Mouse (Mus musculus) embryo, embryonic 11 days (tissue): ENCODE results near the gene Olfr680-ps1.
"Not testable (repeated sequence)": the region's sequence is repeated elsewhere in the genome, so short reads cannot be mapped to it uniquely, and the experiment has no call there.

Experiments
- DNase-seq: peaks from one replicate; pipeline ENCODE4 v3.0.0-alpha.2; 2015

Gene Olfr680-ps1

DNA sequence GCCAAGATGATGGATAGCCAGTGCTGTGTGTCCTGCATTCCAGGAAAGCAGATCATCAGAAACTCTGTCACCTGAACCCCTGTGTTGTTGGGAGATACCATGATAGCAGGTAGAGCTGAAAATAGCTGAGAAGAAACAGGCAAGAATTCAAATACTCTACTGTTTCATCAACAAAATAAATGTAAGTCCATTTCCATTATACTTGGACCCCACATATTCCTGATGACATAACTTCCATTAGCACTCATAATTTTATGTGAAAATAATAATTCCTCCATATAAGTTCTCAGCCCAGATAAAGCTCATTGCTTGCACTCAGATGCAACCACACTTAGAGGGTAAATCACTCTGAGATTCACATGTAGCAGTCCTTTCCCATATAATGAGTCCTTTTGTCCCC, at the start of gene Olfr680-ps1:
Gene Olfr680-ps1, minus strand, starts transcription at position 101 of the 400 bp plus-strand sequence.
- DNase-seq = not testable (repeated sequence)

DNA sequence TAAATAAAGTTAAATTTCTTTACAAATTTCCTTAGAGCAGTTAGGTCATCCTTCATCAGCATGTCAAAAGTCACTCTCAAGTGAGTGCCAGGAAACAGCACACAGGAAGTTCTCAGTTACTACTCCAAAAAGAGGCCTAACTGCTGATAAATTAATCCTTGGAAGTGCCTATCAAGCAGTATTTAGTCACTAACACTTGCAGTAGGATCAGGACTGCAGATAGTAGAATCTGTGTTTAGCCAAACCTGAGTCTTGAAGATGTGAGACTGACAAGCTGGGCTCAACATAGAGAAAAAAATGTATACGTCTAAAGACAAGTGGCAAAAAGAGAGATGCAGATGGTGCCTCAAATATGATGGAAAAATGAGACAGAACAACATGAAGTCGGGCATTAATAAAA, 48.7 kb upstream of the Olfr680-ps1 start:
- no peak for DNase-seq

DNA sequence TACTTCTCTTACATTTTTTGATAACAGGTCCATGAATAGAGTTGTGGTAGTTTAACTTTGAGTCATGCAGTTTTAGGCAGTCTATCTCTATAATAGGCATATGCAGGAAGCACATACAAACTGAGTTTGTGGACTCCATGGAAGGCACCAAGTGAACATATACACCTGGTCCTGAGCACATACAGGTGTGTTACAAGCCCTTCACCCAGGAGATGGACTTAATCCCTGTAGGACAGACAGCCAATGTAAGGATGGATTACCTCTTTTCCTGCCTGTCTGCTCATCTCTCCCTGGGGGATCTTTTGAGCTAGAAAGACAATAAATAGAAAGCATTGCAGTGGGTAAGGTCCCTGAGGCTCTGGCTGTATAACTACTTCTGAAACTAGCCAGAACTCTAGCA, 23.9 kb upstream of the Olfr680-ps1 start, which contains the start of gene Olfr681:
Gene Olfr681, plus strand, starts transcription at position 301 of the 400 bp plus-strand sequence.
- no peak for DNase-seq

DNA sequence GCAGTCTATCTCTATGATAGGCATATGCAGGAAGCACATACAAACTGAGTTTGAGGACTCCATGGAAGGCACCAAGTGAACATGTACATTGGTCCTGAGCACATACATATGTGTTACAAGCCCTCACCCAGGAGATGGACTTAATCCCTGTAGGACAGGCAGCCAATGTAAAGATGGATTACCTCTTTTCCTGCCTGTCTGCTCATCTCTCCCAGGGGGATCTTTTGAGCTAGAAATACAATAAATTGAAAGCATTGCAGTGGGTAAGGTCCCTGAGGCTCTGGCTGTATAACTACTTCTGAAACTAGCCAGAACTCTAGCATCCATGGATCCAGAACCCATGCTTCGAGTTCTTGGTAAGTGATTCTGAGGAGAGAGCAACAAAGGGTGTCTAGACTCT, 11.7 kb downstream of the Olfr680-ps1 start, which contains the start of gene Olfr679:
Gene Olfr679, plus strand, starts transcription at position 301 of the 400 bp plus-strand sequence.
- no peak for DNase-seq

DNA sequence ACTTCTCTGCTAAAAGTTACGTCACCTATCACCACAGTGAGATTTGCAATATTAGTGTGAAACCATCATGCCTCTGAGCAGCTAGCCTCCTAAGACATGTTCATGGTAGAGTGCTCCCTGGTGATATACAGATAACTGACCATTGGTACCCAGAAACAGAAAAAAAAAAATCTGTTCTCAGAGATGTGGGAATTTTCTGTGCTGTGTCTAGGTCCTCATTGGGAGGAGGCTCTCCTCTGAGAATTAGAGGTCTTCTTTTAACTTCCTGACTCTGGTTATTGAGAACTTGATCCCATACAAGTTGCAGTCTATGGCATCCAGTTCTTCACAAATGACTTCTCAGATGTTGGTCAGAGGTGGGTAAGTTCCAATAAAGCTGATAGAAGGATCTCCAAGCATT, 28.4 kb downstream of the Olfr680-ps1 start, which contains the start of gene Olfr678:
Gene Olfr678, plus strand, starts transcription at position 301 of the 400 bp plus-strand sequence.
- no peak for DNase-seq

GRCm38 (mm10) chr7:105058951-105059350, 33.7 kb downstream of the Olfr680-ps1 start:
- peak; percentile 0 for DNase-seq
